Mouse (Mus musculus) layer of hippocampus, adult 8-10 months (tissue): Measurements from ENCODE around the gene Cinp. TPM values are rescaled to one million over a fixed set of nuclear protein-coding genes. Genes with fewer than 3 reads are reported as not detected.

Experiments used
- DNase-seq, 2 experiments: peaks; one replicate each; pipeline ENCODE4 v3.0.0; 2022; ENCODE audit warnings: low spot score in 2 of 2
- total RNA-seq, 4 experiments: library from RNA; stranded (reverse); gene quantifications; 2 replicates each; pipeline ENCODE4 v1.2.4; 2022

Gene Cinp
- total RNA-seq, 4 experiments from 2014 or later, result 47.1 to 66.8 (median 55.9) TPM

DNA sequence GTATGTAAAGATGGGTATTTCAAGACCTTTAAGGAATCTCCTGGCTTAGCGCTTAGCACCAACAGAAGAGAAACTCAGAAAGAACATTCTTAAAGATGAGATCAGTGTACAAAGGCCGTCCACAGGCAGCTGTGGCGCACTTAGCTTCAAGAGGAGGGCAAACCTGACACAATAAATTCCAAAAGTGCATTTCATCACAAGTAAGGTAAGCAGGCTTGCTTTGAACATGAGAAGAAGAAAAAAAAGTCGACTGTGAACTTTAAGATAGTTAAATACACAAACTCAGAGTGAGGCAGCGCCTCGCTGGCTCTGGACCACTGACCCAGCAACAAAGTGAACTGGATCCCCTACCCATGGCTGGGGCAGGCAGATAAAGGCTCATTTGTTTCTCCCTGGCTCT lies 52.2 kb downstream of the Cinp start:
- DNase-seq, result no peak

GRCm38 (mm10) chr12:110835182-110835581 lies 53.8 kb downstream of the Cinp start:
- DNase-seq, result no peak

- no peak for DNase-seq
Measured at GRCm38 (mm10) chr12:110830293-110831024, 58.5 kb downstream of the Cinp start.

- no peak for DNase-seq
Measured at GRCm38 (mm10) chr12:110828908-110829307, 60.0 kb downstream of the Cinp start.

Other genes with a start within 250 kb of the Cinp start
- gene 1700001K19Rik, start 206.5 kb downstream of the Cinp start, total RNA-seq, result not detected
- 1,000 to 10,000 TPM in 2 of 4 experiments, 100 to 1,000 TPM in 2; 961 to 1,174 (median 991) TPM for gene Hsp90aa1, start 186.4 kb downstream of the Cinp start, total RNA-seq
- 10 to 100 TPM; 44.8 to 62.6 (median 50.4) TPM for gene Wdr20, start 151.2 kb downstream of the Cinp start, total RNA-seq
- gene Mok, start 48.2 kb downstream of the Cinp start, total RNA-seq, result 10 to 100 TPM in 3 of 4 experiments, 1 to 10 TPM in 1; 7.5 to 14.1 (median 11.5) TPM
- gene Zfp839, start 38.9 kb downstream of the Cinp start, total RNA-seq, result 10 to 100 TPM; 12.3 to 15.4 (median 14.8) TPM
- gene Tecpr2, start 119 bp upstream of the Cinp start, total RNA-seq, result 10 to 100 TPM; 40.1 to 46.1 (median 44.4) TPM
- gene Ankrd9, start 89.9 kb upstream of the Cinp start, total RNA-seq, result 10 to 100 TPM; 12.5 to 14.0 (median 12.8) TPM
- gene Rcor1, start 150.2 kb upstream of the Cinp start, total RNA-seq, result 10 to 100 TPM; 14.9 to 19.8 (median 17.1) TPM